Mouse (Mus musculus): ENCODE measurements at regions not wholly inside any gene's neighbourhood (a gene's known extent, or its start where the extent isn't known, plus 50 kb on each side); places are given as distances from the start of the nearest gene placed in this dataset.

DNA sequence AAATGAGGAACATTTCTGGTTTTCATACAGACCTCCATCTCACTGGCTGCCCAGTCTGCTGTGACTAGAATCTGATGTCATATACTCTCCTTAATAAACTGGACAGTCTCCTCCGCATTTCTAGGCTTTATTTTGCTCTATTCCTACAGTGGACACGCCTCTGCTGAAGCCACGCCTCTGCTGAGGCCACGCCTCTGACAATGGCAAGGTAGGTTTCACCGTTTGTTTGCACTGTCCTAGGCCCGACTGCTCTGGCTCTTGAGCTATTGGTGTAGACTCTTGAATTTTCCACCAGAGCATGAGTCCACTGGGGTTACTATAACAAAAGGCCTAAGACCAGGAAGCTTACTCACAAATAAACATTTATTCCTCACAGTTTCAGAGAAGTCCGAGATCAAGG is 69.8 kb upstream of the Pax2 start:
- DNase-seq (ENCODE audit: low spot score) = no peak

DNA sequence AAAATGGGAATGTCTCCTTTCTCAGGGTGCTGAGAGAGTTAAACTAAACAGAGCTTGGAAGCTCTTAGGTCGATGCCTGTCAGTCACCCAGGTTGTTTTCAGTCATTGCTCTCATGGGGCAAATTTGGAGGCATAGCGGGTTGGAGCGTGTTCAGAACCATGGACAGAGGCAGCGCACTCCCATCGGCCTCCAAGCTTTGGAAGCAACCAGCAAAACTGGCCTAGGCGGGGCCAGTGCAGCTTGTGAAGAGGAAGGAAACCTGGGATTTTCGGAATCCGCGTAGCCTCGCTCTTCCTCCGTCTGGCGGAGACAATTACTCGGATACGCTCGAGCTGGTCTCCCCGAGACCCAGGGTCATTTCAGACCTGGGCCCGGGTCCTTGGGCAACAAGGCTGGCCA is 63.4 kb upstream of the Pax2 start:
- peak; percentile 66 for DNase-seq (ENCODE audit: low spot score)

DNA sequence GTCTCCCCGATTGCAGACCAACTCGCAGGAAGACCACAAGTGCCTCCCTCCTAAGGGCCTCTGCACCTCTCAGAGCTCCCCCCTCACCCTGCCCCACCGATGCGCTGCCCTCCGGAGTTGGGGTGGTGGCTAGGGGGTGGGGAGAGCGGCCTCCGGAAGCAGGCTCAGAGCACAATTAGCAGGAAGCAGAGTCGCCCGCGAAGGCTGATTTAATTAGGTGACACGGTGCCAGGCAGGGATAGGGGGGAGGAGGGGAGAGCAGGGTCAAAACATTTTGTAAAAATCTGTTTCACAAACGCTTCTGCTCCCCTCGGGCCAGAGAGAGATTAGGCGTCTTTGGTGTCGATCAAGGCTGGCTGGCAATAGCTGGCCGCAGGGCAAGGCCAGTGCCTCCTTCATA is 63.0 kb upstream of the Pax2 start:
- DNase-seq (ENCODE audit: low spot score) = no peak

DNA sequence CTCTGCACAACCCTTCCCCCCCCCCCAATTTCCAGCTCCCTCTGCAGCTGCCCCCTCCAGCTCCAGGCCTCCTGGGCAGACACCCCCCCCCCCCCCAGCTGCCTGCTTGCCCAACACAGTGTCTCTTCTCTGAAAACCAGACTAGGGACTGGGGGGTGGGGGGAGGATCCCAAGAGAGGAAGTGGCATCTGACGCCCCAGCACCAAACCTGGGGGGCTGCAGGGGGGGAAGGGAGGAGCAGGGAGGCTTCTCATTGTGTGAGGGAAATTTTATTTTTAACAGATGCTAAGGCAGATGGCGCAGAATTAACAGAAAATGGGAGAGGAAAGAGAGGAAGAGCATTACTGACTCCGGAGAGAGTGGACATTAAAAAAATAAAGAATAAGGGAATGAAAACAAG is 60.5 kb upstream of the Pax2 start:
- DNase-seq (ENCODE audit: low spot score) = no peak

DNA sequence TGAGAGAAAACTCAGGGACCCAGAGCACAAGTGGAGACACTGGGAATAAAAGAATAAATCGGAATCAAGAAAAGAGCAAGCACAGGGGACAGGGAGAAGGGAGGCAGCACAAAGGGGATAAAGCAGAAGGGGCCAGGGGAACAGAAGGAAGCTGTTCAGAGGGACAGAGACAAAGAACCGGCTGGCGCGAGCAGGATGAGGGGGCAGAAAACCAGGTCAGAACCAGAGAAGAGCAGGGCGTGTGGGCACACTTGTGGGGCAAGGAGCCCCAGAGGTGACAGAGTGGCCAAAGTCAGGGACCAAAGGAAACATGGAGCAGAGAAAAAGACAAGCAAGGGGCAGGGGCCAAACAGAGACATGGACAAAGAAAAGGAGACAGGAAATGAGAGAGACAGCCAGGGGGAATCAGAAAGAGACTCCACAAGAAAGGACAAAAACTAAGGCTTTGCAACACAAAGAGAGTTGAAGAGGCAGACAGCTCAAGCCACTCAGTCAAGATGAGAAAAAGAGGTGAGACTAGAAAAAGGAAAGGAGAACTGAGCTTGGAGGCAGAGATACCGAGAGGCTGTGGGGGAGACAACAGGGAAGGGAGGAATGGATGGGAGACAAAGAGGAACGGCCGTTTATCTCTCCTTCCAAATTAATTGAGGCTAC is 59.7 kb upstream of the Pax2 start:
- DNase-seq (ENCODE audit: low spot score) = no peak

DNA sequence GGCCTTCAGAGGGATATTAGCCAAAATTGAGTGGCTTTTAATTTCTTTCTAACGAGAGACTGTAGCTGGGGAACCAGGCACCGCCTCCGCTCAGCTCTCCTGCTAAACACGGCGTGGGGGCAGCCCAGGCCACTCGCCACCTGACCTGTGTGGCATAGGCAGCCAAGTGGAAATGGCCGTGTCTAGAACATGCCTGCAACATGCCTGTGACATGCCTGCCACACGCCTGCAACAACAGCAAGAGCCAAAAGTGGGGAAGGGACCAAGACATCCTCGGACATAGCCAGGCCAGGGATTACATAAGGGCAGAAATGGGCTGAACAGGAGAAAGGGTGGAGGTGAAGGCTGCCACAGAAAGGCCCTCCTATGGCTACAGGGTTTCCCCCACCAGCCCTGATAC is 59.1 kb upstream of the Pax2 start:
- DNase-seq (ENCODE audit: low spot score) = no peak

DNA sequence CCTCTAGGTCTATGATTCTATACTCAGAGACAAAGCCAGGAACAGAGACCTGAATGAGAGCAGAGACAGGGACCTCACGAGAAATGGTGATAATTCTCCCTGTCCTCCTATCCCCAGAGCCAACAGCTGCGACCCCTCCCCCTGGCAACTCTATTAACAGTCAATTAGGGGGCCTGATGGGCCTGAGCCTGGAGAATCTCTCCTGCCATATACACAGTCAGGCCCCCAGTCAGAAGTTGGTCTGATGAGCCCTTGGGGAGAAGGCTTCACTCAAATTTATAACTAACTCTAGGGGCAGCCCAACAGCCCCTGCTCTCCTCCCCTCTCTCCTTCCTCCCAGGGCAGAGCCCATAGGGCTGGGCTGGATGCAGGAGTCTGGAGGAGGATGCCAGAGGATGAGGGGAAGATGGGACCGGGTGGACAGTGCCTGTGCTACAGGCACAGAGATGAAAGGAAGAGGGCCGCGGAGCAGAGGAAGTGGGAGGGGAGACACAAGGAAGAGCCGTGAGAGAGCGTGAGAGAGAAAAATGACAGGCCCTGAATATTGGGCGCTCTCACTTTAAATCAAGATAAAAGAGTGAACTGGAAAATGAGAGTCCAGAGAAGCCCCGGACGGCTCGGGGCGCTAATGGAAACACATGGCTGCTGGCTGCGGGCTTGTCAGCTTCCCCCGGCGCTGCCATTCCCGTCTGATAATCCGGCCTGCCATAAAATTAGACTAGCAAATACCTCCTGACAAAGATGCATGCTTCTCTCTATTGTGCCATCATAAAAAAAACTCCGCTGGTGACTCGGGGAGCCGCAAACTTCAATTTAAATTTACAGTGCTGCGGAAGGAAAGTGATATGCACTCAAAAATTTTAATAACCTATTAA is 57.2 kb upstream of the Pax2 start:
- no peak for DNase-seq (ENCODE audit: low spot score)

All from ovary, postnatal 14 days (tissue).